Mouse (Mus musculus) mouse embryonic stem cell (cell line): Measurements from ENCODE around the gene Prkar1a.

Experiments used
- in situ Hi-C, 2 experiments: fragments of 300-500 bp; cut with MboI; formaldehyde crosslinking; loops; 1 replicate in 1 of 2; 3 replicates in 1 of 2; pipeline ENCODE4 v1.14.3; 2019 to 2020; ENCODE audit warnings: low sequenced_read_pairs in 2 of 2, low pct_unique_long_range_greater_than_20kb in 1 of 2, mixed read lengths in 1 of 2; ENCODE audit not compliant: unreplicated experiment in 1 of 2

The Prkar1a gene

DNA sequence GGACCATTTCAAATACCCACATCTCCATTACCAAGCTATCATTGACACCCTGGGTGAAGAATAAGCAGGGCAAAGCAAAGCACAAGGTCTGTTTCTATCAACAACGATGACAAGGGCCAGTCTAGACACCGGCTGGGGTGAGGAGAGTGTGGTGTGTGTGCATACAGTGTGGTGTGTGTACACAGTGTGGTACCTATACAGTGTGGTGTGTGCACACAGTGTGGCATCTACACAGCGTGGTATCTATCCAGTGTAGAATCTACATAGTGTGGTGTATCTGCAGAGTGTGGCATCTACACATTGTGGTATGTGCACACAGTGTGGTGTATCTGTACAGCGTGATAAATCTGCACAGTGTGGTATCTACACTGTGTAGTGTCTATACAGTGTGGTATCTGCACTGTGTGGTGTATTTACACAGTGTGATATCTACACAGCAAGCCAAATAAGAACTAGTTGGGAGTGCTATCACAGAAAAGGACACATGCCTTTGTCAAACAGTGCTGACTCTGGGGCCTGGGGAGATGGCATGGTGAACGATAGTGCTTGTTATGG is 48.0 kb downstream of the Prkar1a start:
- in situ Hi-C loops: no loop called here

DNA sequence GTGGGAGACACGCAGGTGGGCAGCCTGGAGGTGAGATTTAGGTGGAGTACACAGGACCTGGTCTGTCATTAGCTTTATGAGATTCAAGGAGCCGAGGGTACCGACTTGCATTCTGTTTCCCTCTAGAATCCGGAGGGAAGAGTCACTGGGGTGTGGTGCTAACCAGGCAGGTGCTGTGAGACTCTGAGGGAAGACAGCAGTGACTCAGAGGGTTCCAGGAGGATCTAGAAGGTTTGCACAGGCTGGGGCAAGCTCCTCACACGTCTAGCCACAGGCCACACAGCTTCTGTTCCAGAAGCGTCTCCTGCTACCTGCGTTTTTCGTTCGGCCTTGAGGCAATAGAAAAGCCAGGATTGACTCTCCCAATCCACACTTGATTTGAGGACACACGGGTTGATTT is 49.5 kb downstream of the Prkar1a start:
- in situ Hi-C loops: no loop called here

DNA sequence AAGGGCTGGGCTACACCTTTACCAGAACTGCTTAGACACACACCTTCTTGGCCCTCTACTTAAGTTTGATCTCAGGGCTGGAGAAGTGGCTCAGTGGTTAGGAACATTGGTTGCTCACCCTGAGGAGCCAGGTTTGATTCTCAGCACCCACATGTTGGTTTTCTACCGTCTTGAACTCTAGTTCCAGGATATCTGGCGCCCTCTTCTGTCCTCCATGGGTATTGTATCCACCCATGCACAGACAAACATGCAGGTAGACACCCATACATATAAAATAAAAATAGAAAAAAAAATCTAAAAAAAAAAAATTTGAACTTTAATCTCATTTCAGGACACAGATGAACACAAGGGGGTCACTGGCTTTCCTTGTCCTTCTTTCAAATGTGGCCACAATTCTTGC is 50.6 kb downstream of the Prkar1a start:
- in situ Hi-C loops: no loop called here

DNA sequence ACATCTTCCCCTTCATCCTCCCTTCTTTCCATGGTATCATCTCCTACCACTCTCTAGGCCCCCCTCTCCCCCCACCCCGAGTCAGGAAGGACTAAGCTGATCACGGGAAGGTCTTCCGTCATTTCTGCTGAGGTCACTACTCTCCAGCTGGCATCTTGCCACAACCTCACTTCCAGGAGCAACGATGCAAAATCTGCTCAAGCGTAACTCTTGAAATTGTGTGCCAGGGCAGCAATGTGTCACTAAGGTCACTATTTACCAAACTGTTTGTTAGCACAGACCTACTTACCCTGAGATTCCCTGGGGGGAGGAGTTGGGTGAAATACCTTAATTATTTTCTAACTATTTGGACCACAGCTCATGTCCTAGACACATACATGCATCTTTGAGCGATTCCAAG is 51.6 kb downstream of the Prkar1a start:
- in situ Hi-C loops: no loop called here

DNA sequence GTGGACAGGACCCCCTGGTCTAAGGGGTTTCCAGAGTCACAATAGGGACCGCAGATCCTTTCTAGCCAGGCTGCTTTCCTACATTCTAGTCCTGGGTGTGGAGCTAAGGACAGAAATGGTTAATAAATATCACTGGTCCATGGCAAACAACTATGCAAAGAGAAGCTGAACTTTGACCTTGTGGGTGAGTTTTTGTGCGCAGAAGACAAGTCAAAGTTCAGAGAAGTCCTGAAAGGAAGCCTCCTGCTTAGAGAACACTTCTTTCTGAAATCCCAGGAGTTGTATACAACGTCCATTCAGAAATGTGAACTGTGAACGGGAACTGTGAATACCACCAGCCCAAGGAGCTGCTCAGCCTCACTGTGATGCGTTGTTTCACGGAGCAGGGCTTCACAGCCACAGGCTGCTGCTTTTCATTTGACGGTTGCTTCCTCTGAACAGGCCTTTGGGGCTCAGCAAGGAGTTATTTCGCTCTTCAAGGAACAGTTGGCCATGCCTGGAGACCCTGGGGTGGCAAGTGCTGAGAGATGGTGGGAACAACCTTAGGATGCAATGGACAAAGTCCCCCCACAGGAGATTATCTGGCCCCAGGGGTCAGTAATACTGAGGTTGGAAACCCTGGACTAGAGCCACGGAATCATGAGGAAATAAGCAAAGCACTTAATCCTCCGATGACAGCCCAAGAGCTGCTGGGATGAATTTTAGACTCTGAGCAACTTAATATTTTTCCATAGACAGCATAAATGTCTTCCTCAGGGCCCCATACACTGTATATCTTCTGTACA is 53.0 kb downstream of the Prkar1a start:
- in situ Hi-C loops: no loop called here

DNA sequence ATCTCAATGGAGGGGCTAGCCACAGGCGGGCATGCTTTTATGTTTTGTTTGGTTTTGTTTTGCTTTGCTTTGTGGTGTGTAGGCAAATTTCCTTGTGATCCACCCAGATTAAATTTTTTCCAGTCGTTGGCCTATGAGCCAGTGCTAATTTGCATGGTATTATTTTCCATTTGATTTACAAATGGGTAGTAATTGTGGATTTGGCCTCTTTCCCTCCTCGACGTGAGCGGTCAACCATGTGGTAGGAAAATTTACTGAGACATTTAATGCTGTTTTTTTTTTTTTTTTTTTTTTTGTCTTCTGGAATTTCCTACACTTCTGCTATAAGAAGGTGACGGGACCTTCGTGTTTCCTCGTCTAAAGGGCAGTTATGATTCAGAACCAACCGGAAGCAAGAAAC is 54.6 kb downstream of the Prkar1a start:
- in situ Hi-C loops: no loop called here

DNA sequence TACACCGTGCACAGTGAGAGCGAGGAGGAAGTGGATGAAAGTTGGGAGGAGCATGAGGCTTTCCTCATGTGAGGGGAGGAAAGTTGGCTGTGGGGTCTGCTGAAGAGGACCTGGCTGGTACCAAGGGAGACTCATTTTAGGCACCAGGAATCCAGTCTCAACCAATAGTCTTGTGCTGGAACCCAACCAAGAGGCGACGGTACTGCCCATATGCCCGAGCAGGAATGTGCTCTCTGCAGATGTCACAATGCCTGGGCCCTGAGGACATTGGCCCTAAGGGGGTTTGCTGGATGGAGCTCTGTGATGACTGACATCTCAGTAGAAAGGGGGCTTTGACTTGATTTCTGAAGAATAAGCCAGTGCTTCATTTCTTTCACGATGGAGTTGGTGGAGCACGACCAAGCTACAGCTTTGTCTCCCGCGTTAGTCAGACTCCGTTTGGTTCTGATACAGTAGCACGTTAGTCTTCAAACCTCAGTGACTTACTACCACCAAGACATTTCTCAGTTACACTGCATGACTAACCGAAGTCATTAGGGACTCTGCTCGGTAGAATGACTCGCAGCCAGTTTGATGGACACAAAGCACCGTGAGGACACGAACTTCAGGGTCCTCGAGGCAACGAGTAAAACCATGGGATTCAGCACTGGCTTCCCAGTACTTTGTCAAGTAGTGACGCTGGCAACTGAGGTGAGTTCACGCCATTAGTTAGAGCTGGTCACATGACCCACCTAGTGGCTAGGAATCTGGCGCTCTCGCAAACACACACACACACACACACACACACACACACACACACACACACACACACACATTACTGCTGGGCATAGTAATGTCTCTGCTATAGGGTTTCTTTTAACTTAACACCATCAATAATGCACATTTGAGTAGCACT is 55.4 kb downstream of the Prkar1a start:
- in situ Hi-C loops: no loop called here

DNA sequence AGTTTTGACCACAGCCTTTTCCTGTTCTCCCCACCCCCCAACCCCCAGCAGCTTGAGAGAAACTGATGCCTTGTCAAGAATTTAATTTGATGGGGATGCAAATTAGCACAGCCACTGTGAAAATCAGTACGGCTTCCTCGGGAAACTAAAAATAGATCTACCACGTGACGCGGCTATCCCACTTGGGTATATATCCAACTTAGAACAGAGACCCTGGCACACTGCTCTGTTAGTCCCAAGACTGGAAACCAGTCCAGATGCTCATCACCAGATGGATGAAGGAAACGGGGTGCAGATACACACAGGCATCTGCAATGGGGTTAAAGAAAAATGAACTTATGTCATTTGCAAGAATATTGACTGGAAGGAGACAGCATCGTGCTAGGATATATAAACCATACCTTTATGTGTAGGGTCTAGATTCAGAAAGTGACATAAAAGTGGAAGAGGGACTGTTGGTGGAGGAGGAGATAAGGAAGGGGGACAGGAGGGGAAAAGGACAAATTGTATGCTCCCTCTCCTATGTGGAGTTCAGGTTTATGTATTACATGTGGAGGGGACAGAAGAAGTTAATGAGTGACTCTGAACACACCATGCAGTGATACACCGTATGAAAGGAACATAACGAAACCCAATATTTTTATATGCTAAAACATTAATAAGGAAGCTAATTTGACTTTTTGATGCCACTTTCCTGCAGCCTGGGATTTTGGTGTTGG is 56.3 kb downstream of the Prkar1a start:
- in situ Hi-C loops: no loop called here

DNA sequence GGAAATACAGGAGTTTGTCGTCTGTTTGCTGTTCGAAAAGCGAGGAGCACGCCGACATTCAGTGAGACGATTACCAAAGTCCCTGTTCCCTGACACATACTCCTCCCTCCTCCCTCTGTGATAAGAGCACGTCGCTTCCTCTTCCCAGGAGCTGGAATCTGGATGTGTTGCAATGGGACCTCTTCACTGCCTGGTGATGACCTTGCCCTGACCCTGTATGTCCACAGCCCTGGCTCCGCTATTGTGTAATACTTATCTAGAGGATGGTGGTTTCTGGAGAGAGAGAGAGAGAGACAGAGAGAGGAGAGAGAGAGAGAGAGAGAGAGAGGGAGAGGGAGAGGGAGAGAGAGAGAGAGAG is 56.8 kb downstream of the Prkar1a start:
- in situ Hi-C loops: no loop called here

DNA sequence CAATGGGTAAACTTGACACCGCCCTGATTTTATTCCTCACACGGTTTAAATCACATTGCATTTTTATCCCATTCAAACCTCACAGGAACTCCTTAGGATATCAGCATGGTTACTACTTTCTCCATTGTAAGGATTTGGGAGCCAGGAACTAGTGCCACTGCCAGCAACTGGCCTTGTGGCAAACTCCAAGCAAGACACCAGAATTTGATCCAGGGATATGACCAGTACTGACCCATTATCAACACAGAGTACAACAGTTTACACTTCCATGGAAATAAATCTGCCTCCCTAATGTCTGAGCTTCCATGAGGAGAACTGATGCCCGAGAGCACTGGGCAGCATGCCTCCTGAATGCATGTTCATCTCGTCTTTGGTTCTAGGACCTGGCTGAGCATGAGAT is 57.4 kb downstream of the Prkar1a start:
- in situ Hi-C loops: no loop called here

DNA sequence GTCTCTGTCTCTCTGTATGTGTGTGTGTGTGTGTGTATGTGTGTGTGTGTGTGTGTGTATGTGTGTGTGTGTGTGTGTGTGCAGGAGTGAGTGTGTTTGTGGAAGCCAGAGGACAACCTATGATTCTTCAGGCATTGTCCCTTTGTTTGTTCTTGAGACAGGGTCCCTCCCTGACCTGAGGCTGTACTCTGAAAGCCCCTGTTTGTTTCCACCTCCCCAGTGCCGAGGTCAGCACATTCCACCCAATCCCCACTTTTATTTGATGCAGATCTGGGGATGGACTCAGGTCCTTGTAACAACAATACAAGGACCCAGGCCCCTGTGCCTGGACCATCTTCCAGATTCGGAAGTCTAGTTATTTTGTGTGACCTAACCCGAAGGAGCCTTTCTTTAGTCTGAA is 58.2 kb downstream of the Prkar1a start:
- in situ Hi-C loops: no loop called here

DNA sequence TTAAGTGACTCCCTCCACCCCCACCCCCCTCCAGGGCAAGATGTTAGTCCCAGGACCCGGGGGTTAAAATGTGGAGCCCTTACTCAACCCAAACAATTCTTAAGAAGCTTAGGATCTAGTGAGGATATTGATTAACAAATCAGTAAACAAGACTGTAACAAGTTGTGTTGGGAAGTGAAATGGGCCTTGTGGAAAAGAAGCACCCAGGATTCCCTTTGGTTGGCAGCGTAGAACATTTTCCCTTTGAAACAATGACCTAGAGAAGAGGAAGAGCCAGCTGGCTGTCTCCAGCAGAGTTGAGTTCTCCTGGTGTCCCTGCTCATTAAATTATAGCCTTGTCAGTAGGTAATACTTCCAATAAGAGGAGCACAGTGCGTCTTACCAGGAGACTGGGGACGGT is 59.6 kb downstream of the Prkar1a start:
- in situ Hi-C loops: no loop called here

DNA sequence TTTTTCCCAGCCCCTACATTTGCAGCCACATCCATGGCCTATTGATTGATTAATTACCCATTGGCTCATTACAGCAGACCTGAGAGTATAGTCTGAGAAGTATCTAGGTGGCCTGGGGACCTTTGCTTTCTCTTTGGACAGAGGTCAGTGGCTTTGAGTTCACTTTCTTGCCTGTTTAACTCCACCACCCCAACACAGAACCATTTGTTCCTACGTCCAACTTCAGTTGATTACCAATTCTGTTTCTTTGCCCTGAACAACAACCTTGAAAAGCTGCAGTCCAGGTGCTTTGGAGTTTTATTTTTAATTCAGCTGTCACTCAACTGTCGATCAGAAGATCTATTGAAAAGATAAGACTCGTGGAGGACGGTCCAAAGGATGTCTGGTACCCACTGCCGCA is 60.3 kb downstream of the Prkar1a start:
- in situ Hi-C loops: no loop called here

DNA sequence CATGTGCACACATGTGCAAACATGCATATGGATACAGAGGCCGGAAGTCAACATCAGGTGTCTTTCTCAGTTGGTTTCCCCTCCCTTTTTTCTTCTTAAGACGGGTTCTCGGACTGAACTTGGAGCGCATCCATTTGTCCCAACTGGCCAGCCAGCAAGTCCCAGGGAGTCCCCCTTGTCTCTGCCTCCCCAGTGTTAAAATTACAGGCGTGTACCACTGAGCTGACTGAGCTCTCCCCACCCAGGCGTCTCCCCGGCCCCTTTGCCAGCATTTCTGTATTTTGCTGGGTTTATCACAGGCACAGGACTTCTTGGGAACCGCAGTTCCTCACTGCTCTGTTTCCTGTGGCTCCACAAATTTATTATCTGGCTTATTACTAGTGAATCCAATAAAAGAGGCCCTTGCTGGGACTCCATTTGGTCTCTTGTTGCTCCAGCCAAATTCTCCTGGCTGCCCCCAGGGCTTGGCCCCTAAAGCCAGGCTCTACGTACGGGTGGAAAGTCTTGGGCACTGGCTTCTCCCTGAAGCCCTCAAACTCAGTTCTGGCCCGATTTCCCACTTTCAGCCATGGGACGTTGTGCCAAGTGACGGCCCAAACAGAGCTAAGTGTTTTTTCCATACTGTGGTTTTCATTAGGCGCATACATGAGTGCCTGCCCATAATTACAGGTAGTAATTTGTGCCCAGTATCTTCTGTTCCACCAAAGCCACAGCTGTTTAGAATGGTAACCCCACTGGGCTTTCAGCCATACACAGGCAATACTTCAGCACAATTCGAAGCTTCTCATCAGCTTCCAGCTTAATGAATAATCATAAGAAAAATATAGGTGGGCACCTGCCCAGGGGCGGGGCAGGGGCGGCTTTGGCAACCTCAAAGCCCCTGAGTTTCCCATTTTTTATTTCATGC is 65.4 kb downstream of the Prkar1a start:
- in situ Hi-C loops: no loop called here

DNA sequence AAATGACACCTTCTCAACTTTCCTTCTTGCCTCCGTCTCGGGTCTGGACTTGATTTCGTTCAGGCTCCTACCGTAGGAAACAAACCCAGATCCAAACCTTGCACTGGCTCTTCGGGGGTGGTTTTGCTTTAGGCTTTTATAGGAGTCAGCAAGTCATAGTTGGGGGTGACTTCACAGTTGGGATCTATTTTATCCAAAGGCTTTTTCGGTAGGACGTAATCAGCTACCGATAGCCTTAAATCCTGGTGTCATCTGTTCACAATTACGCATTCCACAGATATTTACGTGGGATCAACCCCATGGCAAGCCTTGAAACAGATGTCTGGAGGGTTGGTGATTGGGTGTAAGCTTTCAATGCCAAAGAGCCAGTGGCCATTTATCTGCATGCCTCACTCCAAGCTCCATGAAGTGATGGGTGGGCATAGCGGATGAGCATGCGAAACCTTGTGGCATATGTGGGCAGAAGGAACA is 66.1 kb downstream of the Prkar1a start:
- in situ Hi-C loops: no loop called here

DNA sequence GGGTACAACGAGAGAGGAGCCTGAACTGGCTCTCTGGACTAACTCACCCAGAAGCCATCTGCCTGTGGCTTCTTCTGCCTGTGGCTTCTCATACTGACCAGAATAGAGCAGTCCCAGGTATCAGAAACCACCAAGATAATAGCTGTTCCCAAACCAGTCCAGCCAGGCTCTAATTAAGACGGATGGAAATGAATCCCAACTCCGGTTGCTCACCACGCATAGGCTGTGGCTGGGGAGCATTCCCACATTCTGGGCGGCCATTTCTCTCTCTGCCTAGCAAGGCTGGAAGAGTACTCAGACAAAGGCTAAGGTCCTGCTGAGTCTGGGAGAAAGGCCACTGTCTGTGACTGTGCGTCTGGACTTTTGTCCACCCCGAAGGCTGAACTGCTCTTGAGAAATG is 67.8 kb downstream of the Prkar1a start:
- in situ Hi-C loops: no loop called here

DNA sequence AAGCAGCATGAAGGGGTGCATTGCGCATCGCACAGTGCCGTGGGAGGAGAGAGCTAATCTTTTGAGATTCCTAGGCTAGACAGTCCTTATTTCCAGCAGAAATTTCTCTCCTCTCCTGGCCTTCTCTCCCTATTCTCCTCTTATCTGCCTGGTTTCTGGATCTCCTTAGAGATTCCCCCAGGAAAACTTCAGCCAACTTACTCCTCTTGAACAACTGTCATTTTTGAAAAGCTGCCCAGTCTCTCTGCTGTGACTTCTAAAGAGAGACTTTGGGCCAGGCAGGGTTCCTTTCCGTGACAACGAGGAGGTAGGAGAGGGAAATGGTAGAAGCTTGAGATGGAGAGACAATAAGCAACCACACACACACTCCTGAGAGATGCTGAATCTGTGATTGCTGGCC is 68.2 kb downstream of the Prkar1a start:
- in situ Hi-C loops: no loop called here
